Mouse (Mus musculus) layer of hippocampus, adult 9-10 months (tissue): ENCODE measurements around the gene Uck2.

Experiments used
- DNase-seq: peaks from one replicate; pipeline ENCODE4 v3.0.0; 2022; ENCODE audit warnings: low spot score

The Uck2 gene

GRCm38 (mm10) chr1:167208816-167209215 is 76.3 kb downstream of the Uck2 start:
- DNase-seq, result no peak

- DNase-seq, result no peak
Measured at GRCm38 (mm10) chr1:167205177-167205750, 79.9 kb downstream of the Uck2 start.

GRCm38 (mm10) chr1:167204421-167204820 is 80.7 kb downstream of the Uck2 start:
- DNase-seq, result no peak

DNA sequence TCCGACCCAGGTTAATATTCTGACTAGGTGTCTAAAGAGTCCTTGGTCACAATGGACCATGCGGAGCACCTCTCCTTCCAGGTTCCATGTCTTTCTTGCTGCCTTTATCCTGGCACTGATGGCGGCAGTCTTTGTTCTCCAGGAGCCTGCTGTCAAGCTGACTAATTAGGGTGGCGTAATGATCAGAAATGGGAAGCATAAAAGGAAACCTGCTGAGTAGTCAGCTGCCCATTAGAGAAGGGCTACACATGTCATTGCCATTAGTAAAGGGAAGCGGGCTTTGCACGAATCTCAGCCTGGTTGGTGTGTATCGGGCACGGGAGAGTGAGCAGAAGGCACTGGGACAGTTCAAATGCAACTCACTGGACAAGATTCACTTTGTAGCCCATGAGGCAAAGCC is 90.4 kb downstream of the Uck2 start:
- DNase-seq, result no peak

DNA sequence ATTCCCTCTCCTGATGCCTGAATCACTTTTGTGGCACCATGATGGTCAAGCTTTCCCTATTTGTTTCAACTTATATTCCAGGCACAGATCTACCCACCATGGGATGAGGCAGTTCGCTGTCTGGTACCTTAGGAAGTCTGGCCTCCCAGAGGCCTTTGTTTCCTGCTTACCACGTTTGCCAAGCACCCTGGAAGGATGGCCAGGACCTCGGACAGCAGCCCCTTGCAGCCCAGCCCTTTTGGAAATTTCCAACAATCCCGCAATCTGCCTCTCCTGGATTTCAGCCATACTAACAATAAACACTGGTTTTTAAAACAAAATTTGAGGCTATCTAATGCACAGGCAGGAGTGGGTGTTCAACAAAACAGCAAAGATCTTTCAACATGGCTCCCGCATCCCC is 97.3 kb downstream of the Uck2 start:
- DNase-seq, result no peak

DNA sequence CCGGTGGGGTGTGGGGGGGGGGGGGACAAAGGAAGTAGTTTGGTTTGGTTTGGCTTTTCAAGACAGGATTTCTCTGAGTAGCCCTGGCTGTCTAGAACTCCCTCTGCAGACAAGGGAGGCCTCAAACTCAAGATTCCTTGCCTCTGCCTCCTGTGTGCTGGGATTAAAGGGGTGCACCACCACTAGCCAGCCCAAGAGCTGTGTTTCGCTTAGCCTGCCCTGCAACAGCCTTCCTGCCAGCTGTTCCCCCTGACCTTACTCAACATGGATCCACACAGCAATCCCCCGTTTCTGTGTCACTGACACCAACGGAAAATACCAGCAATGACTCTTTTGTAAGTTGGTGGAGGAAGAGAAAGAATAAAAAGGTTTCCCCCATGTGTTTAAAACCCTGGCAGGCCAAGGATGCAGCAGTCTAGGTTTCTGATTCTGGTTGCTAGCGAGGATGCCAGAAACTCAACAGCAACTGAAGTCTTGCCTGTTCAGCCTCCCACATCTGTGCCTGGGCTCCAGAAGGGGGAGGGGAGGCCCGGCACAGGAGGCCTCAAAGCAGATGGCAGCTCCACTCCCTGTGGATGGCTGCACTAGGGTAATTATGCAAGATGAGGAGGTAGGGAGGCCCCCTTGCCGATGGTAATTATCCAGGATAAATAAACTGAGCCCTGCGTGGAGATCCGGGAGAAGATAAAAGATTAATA is 103.1 kb downstream of the Uck2 start:
- no peak for DNase-seq
